Mouse (Mus musculus): Measurements from ENCODE around the gene Hdac9.

Hdac9 gene

GRCm38 (mm10) chr12:34916995-34917394 lies at the start of gene Hdac9:
Gene Hdac9, minus strand, starts transcription at chr12:34917095.
- no peak for DNase-seq (ENCODE audit: extremely low read depth, low read depth)

GRCm38 (mm10) chr12:34949066-34949706 lies 32.3 kb upstream of the Hdac9 start:
- no peak for DNase-seq (ENCODE audit: extremely low read depth, low read depth)

GRCm38 (mm10) chr12:34937918-34938317 lies 21.0 kb upstream of the Hdac9 start:
- no peak for DNase-seq (ENCODE audit: extremely low read depth, low read depth)

- no peak for DNase-seq (ENCODE audit: extremely low read depth, low read depth)
Measured at GRCm38 (mm10) chr12:34908008-34908407, 8.9 kb downstream of the Hdac9 start.

DNA sequence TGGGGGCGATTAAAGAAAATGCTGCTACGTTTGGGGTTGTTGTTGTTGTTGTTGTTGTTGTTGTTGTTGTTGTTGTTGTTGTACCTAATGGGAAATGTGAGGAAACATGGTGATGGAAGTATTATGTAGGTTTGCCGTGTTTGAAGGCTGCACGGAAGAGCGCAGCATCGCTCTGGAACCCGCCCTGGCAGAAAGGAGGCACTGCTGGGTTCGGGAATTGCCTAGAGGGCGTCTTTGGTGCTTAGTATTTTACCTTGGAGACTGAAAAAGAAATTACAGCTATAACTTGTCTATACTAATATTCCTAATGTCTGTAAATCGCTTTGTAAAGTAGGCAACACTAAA lies 9.4 kb downstream of the Hdac9 start:
- DNase-seq (ENCODE audit: extremely low read depth, low read depth): no peak

DNA sequence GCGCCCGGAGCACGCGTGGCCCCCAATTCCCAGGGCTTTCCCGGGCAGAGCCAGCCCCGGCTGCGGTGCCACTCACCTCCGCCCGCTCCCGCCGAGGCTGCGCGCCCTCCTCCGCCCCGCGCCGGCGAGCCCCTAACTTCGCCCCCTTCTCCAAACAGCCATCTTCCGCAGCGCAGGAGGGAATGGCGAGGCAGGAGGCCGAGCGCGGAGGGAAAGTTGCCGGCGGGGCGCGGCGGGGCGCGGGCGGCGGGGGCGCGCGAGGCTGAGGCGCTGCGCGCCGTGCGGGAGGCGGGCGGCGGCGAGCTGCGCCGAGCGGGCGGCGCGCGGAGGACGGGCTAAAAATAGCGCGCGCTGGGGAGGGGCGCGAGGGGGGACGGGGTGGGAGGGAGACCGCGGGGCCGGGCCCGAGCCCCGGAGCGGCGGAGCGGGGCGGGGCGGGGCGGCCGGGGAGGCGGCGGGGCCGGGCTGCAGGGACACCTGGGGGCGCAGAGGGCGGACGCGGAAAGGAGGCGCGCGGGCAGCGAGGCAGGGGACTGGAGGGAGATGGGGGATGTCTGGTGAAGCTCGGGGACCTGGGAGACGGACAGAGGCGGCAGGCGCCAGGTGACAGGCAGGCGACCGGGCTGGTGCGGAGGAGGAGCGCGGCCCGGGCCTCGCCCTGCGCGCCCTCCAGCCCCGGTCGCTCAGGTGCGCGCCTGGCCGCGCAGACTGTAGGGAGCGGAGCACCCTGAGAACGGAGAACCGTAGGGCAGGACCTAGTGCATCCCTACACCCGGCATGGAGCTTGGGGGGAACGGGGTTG lies 10.0 kb downstream of the Hdac9 start:
- DNase-seq (ENCODE audit: extremely low read depth, low read depth): no peak

DNA sequence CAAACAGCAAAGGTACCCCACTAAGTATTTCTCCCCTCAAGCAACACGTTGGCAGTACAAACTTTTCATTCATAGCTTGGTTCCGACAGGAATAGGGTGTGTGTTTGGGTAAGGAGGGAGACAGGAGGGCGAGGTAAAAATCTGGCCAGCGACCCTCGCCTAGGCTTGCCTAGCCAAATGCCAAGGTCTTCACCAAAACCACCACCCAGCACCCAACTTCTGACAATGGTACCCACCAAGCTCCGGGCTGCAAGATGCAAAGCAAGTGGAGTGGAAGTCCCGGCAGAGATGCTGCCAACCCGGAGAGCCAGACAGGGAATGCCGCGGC lies 10.6 kb downstream of the Hdac9 start:
- no peak for DNase-seq (ENCODE audit: extremely low read depth, low read depth)

GRCm38 (mm10) chr12:34900241-34900640 lies 16.7 kb downstream of the Hdac9 start:
- no peak for DNase-seq (ENCODE audit: extremely low read depth, low read depth)

- DNase-seq (ENCODE audit: extremely low read depth, low read depth): no peak
Measured at GRCm38 (mm10) chr12:34894867-34895266, 22.0 kb downstream of the Hdac9 start.

- no peak for DNase-seq (ENCODE audit: extremely low read depth, low read depth)
Measured at GRCm38 (mm10) chr12:34888694-34889093, 28.2 kb downstream of the Hdac9 start.

DNA sequence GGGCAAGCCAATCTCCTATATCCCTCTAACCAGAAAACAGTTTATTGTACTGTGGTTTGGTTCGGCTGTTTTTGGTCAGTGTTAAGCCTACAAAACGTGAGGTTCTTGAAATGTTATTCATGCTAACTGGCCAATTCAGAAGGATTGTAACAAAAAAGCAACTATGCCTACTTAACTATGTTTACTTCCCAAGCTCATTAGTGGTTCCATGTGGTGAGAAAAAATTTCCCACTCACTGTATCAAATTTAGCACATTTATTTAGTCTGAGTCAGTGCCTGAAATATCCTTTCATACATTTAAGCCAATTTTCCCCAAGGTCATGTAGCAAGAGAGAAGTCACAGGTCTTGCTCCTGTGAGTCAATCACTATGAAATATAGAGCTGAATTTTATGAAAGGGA lies 42.0 kb downstream of the Hdac9 start:
- DNase-seq (ENCODE audit: extremely low read depth, low read depth): no peak

DNA sequence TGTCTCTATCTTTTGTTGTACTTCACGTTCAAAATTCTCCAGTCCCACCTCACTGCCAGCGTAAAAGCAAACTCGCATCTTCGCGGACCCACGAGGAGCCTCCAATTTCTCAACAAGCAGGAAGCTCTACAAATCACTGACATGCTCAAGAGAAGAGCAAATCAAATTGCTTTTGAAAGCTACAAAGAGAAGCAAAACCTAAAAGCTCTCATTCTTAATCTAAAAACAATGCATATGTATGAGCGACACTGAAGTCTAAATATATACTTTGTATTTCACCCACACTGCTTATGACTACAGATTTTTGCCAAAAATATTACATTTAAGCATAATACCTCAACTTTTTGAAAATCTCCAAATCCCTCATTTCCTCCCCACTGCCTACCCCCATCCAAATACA lies 45.9 kb downstream of the Hdac9 start:
- no peak for DNase-seq (ENCODE audit: extremely low read depth, low read depth)

- no peak for DNase-seq (ENCODE audit: extremely low read depth, low read depth)
Measured at GRCm38 (mm10) chr12:34841196-34841595, 75.7 kb downstream of the Hdac9 start.

DNA sequence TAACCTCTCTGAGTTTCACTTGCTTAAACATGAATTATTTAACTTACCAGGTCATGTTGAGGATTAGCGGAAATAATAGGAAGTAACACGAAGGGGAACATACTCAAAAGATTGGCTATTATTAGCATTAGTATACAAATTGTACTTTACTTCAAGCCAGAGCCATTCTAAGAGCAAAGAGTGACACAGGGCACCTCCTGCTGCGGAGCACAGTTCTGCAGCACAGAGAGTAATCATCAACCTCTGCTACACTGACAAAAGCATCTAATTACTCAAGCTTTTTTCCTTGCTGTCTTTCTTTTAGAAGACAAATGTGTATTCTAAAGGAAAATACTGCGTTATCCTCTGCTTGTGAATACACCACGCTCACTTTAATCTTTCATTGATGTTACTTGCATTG lies 79.6 kb downstream of the Hdac9 start:
- no peak for DNase-seq (ENCODE audit: extremely low read depth, low read depth)

- DNase-seq (ENCODE audit: extremely low read depth, low read depth): no peak
Measured at GRCm38 (mm10) chr12:34836864-34837263, 80.0 kb downstream of the Hdac9 start.

- DNase-seq (ENCODE audit: extremely low read depth, low read depth): no peak
Measured at GRCm38 (mm10) chr12:34836085-34836484, 80.8 kb downstream of the Hdac9 start.

- no peak for DNase-seq (ENCODE audit: extremely low read depth, low read depth)
Measured at GRCm38 (mm10) chr12:34835493-34835892, 81.4 kb downstream of the Hdac9 start.

DNA sequence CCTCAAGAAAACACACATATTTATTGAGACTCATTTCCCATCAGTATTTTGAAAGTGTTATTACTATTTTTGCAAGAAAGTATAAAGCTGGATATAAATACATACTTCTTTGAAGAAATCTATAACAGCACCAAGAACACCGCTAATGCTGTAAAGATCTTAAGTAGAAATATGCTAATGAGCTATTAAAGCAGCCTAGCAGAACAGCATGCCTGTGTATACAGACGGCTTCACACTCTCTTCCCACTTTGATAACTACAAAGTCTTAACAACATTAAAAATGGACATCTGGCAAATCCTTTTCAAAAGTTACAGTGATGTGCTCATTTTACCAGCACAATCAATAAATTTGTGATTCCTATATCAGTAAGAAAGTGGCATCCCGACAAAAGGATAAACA lies 88.2 kb downstream of the Hdac9 start:
- DNase-seq (ENCODE audit: extremely low read depth, low read depth): no peak

- DNase-seq (ENCODE audit: extremely low read depth, low read depth): no peak
Measured at GRCm38 (mm10) chr12:34826931-34827330, 90.0 kb downstream of the Hdac9 start.

GRCm38 (mm10) chr12:34820229-34820628 lies 96.7 kb downstream of the Hdac9 start:
- no peak for DNase-seq (ENCODE audit: extremely low read depth, low read depth)

- no peak for DNase-seq (ENCODE audit: extremely low read depth, low read depth)
Measured at GRCm38 (mm10) chr12:34811673-34812613, 105.0 kb downstream of the Hdac9 start.

GRCm38 (mm10) chr12:34810221-34810620 lies 106.7 kb downstream of the Hdac9 start:
- DNase-seq (ENCODE audit: extremely low read depth, low read depth): no peak
